Mouse (Mus musculus): Measurements from ENCODE around the gene Snx22. TPM values are rescaled to one million over a fixed set of nuclear protein-coding genes. Genes with fewer than 3 reads are reported as not detected.
A peak's percentile ranks its signal among the peaks of the same experiment; 100 is the strongest.

Snx22 gene
- total RNA-seq, 2 experiments from 2014 or later: 0.66 to 1.9 TPM

GRCm38 (mm10) chr9:66068971-66069391 lies 538 bp downstream of the Snx22 start:
- DNase-seq: peak; percentile 39

GRCm38 (mm10) chr9:66068056-66068455 lies 1.5 kb downstream of the Snx22 start:
- DNase-seq: no peak

- peak; percentile 69 for DNase-seq
These were observed 2.0 kb downstream of the Snx22 start for GRCm38 (mm10) chr9:66067542-66067941.

- no peak for DNase-seq
These were observed 2.7 kb downstream of the Snx22 start for GRCm38 (mm10) chr9:66066791-66067190.

- DNase-seq: no peak
These were observed 5.2 kb downstream of the Snx22 start for GRCm38 (mm10) chr9:66064316-66064715.

- DNase-seq: no peak
These were observed 6.1 kb downstream of the Snx22 start for GRCm38 (mm10) chr9:66063446-66063845.

- DNase-seq: no peak
These were observed 7.9 kb downstream of the Snx22 start for GRCm38 (mm10) chr9:66061656-66062055.

GRCm38 (mm10) chr9:66060986-66061385 lies 8.5 kb downstream of the Snx22 start:
- no peak for DNase-seq

- DNase-seq: no peak
These were observed 9.2 kb downstream of the Snx22 start for GRCm38 (mm10) chr9:66060308-66060647.

GRCm38 (mm10) chr9:66059583-66060307 lies 9.8 kb downstream of the Snx22 start, which contains the start of gene Ppib:
TSS of gene Ppib (plus strand) at chr9:66060222.
- DNase-seq: peak; percentile 99

- no peak for DNase-seq
These were observed 15.9 kb downstream of the Snx22 start for GRCm38 (mm10) chr9:66053620-66054019.

GRCm38 (mm10) chr9:66052731-66053130 lies 16.8 kb downstream of the Snx22 start:
- no peak for DNase-seq

GRCm38 (mm10) chr9:66051493-66051892 lies 18.0 kb downstream of the Snx22 start:
- DNase-seq: no peak

- no peak for DNase-seq
These were observed 19.5 kb downstream of the Snx22 start for GRCm38 (mm10) chr9:66049931-66050601.

GRCm38 (mm10) chr9:66043241-66043640 lies 26.3 kb downstream of the Snx22 start:
- no peak for DNase-seq

GRCm38 (mm10) chr9:66042331-66042730 lies 27.2 kb downstream of the Snx22 start:
- DNase-seq: no peak

GRCm38 (mm10) chr9:66040801-66041200 lies 28.7 kb downstream of the Snx22 start:
- no peak for DNase-seq

GRCm38 (mm10) chr9:66039290-66039689 lies 30.2 kb downstream of the Snx22 start:
- DNase-seq: no peak

GRCm38 (mm10) chr9:66038581-66038980 lies 30.9 kb downstream of the Snx22 start:
- DNase-seq: no peak

GRCm38 (mm10) chr9:66038082-66038481 lies 31.4 kb downstream of the Snx22 start:
- DNase-seq: no peak

- DNase-seq: peak; percentile 38
These were observed 48.9 kb downstream of the Snx22 start for GRCm38 (mm10) chr9:66020601-66021000.
